Mouse (Mus musculus) megakaryocyte, embryonic 14.5 days (primary cell): ENCODE data around the gene Cd4. TPM values are rescaled to one million over a fixed set of nuclear protein-coding genes. Genes with fewer than 3 reads are reported as not detected.

Experiments
- H3K27me3 ChIP-seq: replicated peaks from 2 replicates; pipeline ENCODE3; 2012; ENCODE audit warnings: inconsistent platforms
- H3K36me3 ChIP-seq: replicated peaks from 2 replicates; pipeline ENCODE3; 2012; ENCODE audit warnings: low read length, inconsistent platforms, mixed read lengths
- H3K4me1 ChIP-seq: 2 replicates; pipeline ENCODE4 v1.6.1; 2012; ENCODE audit warnings: inconsistent platforms
- H3K4me3 ChIP-seq: replicated peaks from 2 replicates; pipeline ENCODE3; 2012; ENCODE audit warnings: moderate library complexity, mild to moderate bottlenecking, inconsistent platforms
- H3K9me3 ChIP-seq: 2 replicates; pipeline ENCODE4 v1.6.1; 2012; ENCODE audit warnings: inconsistent platforms
- FLI1 ChIP-seq: IDR thresholded peaks from 2 replicates; pipeline ENCODE4 v1.6.1; 2012; ENCODE audit warnings: low read length, inconsistent platforms, mixed read lengths
- GATA1 ChIP-seq: IDR thresholded peaks from 3 replicates; pipeline ENCODE4 v1.6.1; 2012; ENCODE audit warnings: mixed read lengths, low read length, inconsistent platforms, borderline replicate concordance
- polyA plus RNA-seq: library from polyadenylated mRNA; stranded (reverse); fragments of >175 nt; gene quantifications from 2 replicates; pipeline ENCODE4 v1.2.3, GENCODE M21; 2012; ENCODE audit warnings: low replicate concordance; ENCODE audit not compliant: insufficient read depth

The Cd4 gene
- polyA plus RNA-seq, 1 experiment = 0.35 TPM

DNA sequence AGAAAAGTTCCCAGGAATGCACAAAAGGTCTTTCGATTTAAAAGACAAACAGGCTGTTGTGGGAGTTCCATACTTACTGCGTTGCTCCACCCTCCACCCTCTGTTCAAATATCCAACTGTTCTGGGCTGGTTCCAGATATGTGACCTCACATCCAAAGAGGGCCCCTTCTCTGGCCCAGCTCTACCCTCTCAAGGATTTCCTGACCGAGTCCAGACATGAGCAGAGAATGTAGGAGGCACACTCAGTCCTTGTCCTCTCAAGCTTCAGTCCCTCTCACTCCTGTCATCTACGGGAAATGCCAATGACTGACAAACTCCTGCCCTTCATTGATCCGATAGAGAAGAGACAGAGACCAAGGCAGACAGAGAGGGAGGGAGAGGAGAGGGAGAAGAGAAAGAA lies 37.9 kb upstream of the Cd4 start:
- H3K9me3 ChIP-seq = no peaks in the 10 kb centered on the region
- no peaks in the 10 kb centered on the region for H3K36me3 ChIP-seq
- H3K4me3 ChIP-seq = no peak overlapping the region
- H3K4me1 ChIP-seq = peaks cover 36% of the 10 kb centered on the region
- H3K27me3 ChIP-seq = peaks cover 10% of the 10 kb centered on the region
- TF ChIP-seq FLI1 (no peak), GATA1 (no peak)

DNA sequence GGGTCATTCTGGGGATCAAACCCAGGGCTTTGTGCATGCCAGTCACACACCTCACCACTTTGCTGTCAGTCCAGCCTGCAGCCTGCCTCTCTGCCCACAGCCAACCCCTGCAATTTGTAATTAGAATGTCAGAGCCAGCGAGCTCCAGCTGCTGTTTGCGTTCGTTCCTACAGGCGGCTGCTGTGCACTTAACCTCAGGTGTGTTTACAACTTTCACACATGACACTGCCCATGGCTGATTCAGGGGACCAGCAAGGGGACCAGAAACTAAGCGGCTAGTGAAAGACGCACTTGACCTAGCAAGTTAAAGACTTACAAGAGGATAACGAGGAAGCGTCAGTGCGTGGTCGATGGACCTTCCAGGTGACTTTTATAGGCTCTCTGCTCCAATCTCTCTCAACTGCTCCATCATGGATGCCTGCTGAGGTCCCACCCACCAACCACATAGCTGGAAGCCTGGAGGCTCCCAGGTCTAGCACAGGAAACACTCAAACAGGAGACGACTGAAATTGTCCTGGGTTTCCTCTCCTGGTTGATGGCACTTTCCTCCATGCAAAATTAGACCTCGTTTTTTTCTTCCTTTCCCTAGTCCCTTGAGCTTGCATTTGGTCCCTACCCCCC lies 37.3 kb upstream of the Cd4 start:
- Histone ChIP-seq H3K36me3 (no peaks in the 10 kb centered on the region), H3K27me3 (peaks cover 10% of the 10 kb centered on the region), H3K4me3 (no peak overlapping the region)

DNA sequence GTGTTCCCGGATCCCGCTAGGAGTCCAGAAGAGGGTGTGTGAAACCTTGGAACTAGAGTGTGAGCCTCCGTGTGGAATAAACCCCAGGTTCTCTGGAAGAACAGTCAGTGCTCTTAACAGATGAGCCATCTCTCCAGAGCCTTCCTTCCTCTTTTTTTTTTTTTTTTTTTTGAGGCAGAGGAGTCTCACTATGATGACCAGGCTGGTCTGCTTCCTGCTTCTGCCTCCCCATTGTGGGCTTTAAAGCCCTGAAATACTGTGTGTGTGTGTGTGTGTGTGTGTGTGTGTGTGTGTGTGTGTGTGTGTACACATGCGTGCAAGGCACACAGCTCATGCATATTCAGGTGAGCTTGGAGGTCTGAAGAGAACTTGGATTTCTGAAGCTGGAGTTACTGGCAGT lies 33.5 kb upstream of the Cd4 start:
- Histone ChIP-seq H3K27me3 (peaks cover 39% of the 10 kb centered on the region), H3K9me3 (no peaks in the 10 kb centered on the region), H3K4me3 (no peak overlapping the region), H3K4me1 (peaks cover 58% of the 10 kb centered on the region), H3K36me3 (no peaks in the 10 kb centered on the region)
- TF ChIP-seq FLI1 (no peak), GATA1 (no peak)

More for the DNA sequence above, 37.3 kb upstream of the Cd4 start:
- peaks cover 39% of the 10 kb centered on the region for H3K4me1 ChIP-seq
- no peak for TF ChIP-seq FLI1
- TF ChIP-seq GATA1 = no peak
- no peaks in the 10 kb centered on the region for H3K9me3 ChIP-seq

DNA sequence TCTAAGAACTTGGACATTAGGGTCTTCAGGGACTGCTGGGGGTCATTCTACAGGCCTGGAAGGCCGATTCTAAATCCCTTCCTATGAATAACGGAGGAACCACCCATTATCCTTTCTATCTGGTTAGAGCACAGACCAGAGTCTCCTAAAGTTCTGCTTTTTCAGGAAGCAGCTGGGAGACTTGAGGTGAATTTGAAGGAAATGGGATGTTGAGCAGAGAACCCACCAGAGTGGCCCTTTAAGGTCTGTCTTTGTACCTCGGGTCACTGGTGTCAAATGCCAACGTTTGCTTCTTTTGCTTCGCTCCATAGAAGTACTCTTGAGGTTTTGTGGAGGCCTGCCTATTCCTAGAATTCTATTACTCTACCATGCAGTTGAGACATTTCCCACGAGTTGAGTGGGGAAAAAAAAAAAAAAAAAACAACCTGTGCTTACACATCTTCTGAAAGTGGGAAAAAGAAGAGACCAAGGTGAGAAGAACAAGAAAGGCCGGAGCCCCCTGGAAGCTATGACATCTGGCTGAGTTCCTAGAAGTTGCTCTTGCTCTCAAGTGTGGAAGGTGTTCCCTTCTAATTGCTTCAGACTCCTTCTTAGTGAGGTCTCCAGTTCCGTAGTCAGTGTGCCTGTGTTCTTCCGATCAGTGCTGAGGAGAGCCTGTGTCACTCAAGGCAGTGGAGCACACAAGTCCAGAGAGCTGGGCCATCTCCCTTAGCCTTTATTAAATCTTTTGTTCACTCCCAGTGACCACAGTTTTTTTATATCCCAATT lies 32.5 kb upstream of the Cd4 start:
- Histone ChIP-seq H3K27me3 (peaks cover 47% of the 10 kb centered on the region), H3K4me1 (peaks cover 61% of the 10 kb centered on the region), H3K4me3 (no peak overlapping the region)

DNA sequence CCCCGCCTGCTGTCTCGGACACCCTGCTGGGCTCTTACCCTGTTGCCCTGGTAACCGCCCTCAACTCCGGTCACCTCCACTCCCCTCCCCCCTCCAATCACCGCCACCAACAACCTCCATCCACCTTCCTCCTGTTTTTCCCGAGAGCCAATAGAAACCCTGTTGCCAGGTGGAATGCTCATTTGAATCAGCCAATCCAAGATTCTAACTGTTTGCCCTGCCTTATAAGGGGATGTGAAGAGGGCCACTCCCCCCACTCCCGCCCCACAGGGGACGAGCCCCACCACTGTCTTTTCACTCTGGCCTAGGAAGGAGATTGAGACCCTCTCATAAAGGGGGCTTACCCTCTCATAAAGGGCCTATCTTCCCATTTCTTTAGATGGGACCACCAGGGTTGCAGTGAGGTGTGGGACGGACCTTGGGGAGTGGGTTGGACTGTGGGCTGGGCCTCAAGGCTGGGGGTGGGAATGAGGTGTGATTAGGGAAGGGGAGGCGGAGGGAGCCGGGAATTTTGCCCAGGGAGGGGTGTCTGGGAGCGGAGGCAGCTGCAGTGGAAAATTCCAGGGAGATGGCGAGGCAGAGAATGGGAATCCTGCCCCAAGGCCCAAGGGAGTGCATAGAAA lies 31.8 kb upstream of the Cd4 start, which contains the start of gene Ptms:
Gene Ptms, minus strand, starts transcription at position 409 of the 623 bp plus-strand sequence.
- no peaks in the 10 kb centered on the region for H3K36me3 ChIP-seq
- peaks cover 62% of the 10 kb centered on the region for H3K4me1 ChIP-seq
- TF ChIP-seq GATA1 = no peak
- TF ChIP-seq FLI1 = no peak
- H3K4me3 ChIP-seq = no peak within 1 kb of the TSS
- no peaks in the 10 kb centered on the region for H3K9me3 ChIP-seq
- peaks cover 49% of the 10 kb centered on the region for H3K27me3 ChIP-seq

More for the DNA sequence above, 32.5 kb upstream of the Cd4 start:
- Histone ChIP-seq H3K9me3 (no peaks in the 10 kb centered on the region), H3K36me3 (no peaks in the 10 kb centered on the region)
- TF ChIP-seq GATA1 (no peak), FLI1 (no peak)

DNA sequence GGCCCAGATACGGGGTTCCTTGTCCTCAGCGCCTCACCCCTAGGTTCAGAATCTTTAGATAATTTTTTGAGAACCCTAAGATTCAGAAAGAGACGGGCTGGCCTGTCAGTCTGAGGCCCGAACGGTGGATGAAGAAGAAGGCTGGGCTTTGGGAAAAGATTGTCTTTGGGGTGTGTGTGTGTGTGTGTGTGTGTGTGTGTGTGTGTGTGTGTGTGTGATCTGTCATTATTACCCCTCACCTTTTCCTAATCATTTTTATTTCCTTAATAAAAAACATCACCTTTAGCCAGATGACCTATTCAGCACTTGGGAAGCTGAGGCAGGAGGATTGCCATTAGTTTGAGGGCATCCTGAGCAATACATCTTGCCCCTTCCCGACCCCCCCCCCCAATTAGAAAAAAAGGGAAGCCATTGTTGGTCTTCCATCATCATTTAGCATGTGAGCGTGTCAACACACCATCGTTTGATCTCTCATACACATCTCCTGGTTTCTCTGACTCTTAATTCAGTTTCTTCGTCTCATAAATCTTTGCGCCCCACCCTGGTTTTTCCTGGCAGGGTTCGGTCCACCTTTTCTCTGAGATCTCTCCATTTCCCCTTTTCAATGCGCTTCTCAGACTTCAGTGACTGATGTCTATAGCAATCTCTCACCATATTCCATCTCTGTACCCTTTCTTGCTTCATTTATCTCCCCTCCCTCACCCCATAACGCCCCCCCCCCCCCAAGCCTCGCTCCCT lies 31.0 kb upstream of the Cd4 start:
- TF ChIP-seq FLI1 = no peak
- no peak for TF ChIP-seq GATA1
- Histone ChIP-seq H3K27me3 (peaks cover 57% of the 10 kb centered on the region), H3K36me3 (no peaks in the 10 kb centered on the region), H3K4me1 (peaks cover 65% of the 10 kb centered on the region), H3K9me3 (no peaks in the 10 kb centered on the region), H3K4me3 (no peak overlapping the region)

DNA sequence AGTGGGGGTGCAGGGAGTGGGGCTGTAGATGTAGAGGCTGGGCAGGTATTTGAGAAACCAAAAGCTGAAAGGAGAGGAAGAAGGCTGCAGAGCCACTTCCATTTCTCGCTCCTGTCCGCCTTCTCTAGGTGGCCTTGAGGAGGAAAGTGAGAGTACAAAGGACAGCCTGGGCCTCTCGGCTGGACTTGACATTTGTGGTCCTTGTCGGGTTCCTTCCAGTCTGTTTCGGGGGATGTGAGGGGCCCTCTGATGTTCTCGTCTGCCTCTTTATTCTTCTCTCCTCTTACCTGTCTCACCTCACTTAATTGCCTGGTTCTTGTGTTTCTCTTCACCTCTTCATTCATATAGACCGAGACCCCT lies 30.3 kb upstream of the Cd4 start:
- peaks cover 60% of the 10 kb centered on the region for H3K27me3 ChIP-seq
- peak overlapping the region; percentile 93 for H3K4me3 ChIP-seq
- TF ChIP-seq FLI1 = no peak
- TF ChIP-seq GATA1 = no peak
- H3K9me3 ChIP-seq = no peaks in the 10 kb centered on the region
- no peaks in the 10 kb centered on the region for H3K36me3 ChIP-seq
- peaks cover 72% of the 10 kb centered on the region for H3K4me1 ChIP-seq

DNA sequence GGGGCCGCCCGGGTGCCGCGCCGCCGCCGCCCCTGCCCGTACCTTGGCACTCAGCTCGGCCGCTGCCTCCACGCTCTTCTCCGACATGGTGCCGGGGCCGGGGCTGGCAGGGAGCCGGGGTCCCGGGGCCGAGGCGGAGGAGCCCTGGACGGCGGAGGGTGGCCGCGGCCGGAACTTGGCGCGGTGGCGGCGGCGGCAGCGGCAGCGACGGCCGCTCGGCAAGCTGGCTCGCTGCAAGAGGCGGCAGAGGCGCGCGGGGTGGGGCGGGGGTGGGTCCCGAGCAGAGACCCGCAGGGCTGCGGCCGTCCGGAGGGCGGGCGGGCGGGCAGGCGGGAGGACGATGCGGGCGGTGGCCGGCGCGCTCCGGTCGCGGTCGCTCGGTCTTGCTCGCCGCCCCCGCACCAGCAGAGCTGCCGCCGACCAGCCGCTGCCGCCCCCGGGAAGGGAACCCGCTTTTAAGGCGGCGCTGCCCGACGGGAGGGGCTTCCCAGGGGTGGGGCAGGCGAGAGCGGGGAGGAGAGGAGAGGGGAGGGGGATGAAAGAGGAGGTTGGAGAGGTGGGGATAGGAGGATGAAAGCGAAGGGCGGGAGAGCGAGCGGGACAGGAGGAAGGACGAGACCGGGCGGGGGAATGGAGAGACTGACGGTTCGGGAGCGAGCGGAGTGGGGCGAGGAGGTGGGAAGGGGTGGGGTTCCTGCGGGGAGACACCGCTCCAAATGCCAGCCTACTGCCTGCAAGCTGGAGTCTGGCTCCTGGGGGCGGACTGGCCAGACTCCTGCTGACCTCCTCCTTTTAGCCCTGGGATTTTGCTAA lies 29.7 kb upstream of the Cd4 start:
- H3K9me3 ChIP-seq = no peaks in the 10 kb centered on the region

More for the DNA sequence above, 29.7 kb upstream of the Cd4 start:
- no peak for TF ChIP-seq FLI1
- TF ChIP-seq GATA1 = no peak
- Histone ChIP-seq H3K36me3 (no peaks in the 10 kb centered on the region), H3K4me1 (peaks cover 76% of the 10 kb centered on the region), H3K4me3 (peak overlapping the region; percentile 93), H3K27me3 (peaks cover 64% of the 10 kb centered on the region)
